Mouse (Mus musculus) heart, adult 2 months (tissue): ENCODE measurements around the gene Fahd1.
A peak's percentile ranks its signal among the peaks of the same experiment; 100 is the strongest.

Experiments used
- CTCF ChIP-seq: fragments of 200-600 bp; IDR thresholded peaks from 2 replicates; pipeline ENCODE4 v1.8.1; 2022; ENCODE audit warnings: antibody characterized with exemption, mild to moderate bottlenecking, moderate library complexity
- POLR2A ChIP-seq: fragments of 200-500 bp; IDR thresholded peaks from 2 replicates; pipeline ENCODE4 v1.6.1; 2011; ENCODE audit warnings: mild to moderate bottlenecking, low read depth, low read length, control low read depth; ENCODE audit not compliant: insufficient read depth

DNA sequence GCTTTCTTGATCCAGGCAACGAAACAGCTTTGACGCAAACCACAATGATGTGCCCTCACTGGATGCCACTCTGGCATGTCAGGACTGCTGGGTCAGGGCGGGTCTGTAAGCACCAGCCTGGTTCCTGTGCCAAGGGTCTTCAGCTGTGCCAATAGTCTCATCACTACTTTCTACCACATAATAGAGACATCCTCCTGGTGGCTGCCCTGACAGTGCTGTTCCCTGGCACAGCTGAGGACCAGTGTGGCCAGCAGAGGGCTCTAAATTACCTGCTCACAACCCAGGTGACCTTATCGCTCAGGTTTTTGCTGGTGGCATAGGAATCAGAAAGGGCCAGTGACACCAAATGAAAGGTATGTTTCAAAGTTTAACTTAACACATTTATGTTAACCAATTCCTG, 9.0 kb downstream of the Fahd1 start:
- TF ChIP-seq CTCF (peak; percentile 55), POLR2A (no peak)
